Mouse (Mus musculus): ENCODE results near the gene Taf1a. TPM values are rescaled to one million over a fixed set of nuclear protein-coding genes. Genes with fewer than 3 reads are reported as not detected.
A peak's percentile ranks its signal among the peaks of the same experiment; 100 is the strongest.

Taf1a gene
- polyA plus RNA-seq, 1 experiment from 2014 or later, result 22.9 TPM

DNA sequence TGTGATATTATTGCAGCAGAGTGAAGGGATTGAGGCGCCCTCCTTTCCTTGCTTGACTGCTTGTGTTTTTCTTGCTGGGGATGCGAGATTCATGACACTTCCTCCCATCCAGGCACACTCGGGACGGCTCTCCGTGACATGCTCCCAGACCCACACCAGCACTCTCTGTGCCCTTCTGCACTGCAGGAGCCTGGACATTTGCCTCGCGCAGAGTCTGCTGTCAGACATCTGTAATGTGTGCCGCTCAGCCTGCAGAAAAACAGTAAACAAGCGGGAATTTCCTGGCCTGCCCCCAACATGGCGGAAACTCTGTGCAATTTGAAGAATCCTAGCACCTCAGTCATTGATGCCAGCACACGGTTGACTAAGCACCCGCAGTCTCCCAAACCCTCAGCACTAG lies 29.1 kb downstream of the Taf1a start, which contains the start of gene Hhipl2:
Hhipl2 (plus strand) TSS at position 343 of the 400 bp plus-strand sequence.
- ATAC-seq (ENCODE audit: low FRiP score, low read depth), result no peak
- no peaks in the 10 kb centered on the region for H3K27me3 ChIP-seq
- H3K4me3 ChIP-seq, result no peak within 1 kb of the TSS
- H3K9me3 ChIP-seq, result no peaks in the 10 kb centered on the region
- 87% methylated on average over 12 of the region's 12 CpGs for WGBS
- no peak within 1 kb of the TSS for H3K27ac ChIP-seq (replicated peaks)
- no peaks in the 10 kb centered on the region for H3K36me3 ChIP-seq
- no peaks in the 10 kb centered on the region for H3K4me1 ChIP-seq
- H3K4me2 ChIP-seq (replicated peaks), result no peak within 1 kb of the TSS
- no peak within 1 kb of the TSS for H3K9ac ChIP-seq (replicated peaks)

DNA sequence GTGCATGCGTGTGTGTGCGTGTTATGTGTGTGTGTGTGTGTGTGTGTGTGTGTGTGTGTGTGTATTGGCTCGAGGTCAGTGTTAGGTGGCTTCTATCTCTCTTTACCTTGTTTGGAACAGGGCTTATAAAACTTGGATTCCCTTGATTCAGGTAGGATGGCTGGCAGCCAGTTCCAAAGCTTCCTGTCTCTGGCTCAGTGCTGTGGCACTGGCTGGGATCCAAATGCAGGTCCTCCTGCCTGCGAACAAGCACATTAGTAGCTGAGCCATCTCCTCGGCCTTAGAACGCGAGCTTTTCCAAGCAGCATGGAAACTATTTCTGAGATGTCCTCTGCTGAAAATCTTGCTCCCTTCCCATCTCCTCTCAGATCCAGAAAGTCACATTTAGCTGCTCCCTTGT lies 31.0 kb downstream of the Taf1a start:
- H3K9ac ChIP-seq (replicated peaks), result no peak overlapping the region
- no peak overlapping the region for H3K4me3 ChIP-seq
- H3K4me2 ChIP-seq (replicated peaks), result no peak overlapping the region
- no peaks in the 10 kb centered on the region for H3K9me3 ChIP-seq
- 97% methylated on average over 7 of the region's 7 CpGs for WGBS
- no peak overlapping the region for H3K27ac ChIP-seq (replicated peaks)
- no peaks in the 10 kb centered on the region for H3K27me3 ChIP-seq
- no peak for ATAC-seq (ENCODE audit: low FRiP score, low read depth)
- H3K36me3 ChIP-seq, result no peaks in the 10 kb centered on the region
- H3K4me1 ChIP-seq, result no peaks in the 10 kb centered on the region

DNA sequence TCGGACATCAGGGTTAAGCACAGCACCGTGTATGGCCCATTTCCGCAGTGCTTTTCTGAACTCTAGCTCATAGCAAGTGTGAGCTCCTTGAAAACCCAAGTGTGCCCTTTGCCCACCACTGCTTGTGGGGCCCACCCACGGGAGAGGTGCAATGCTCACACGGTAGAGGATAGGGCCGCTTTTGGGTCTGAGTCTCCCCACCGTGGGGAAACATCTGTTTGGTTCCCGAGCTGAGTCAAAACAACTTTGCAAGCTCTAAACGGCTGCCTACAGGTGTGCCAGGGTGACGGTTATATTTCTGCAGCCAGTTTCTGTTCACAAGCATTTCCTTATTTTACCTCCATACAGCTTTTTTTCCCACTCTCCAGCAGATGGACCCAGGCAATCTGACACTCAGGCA lies 31.5 kb downstream of the Taf1a start:
- no peak overlapping the region for H3K9ac ChIP-seq (replicated peaks)
- H3K4me3 ChIP-seq, result no peak overlapping the region
- 91% methylated on average over 10 of the region's 10 CpGs for WGBS
- H3K36me3 ChIP-seq, result no peaks in the 10 kb centered on the region
- no peak overlapping the region for H3K27ac ChIP-seq (replicated peaks)
- H3K27me3 ChIP-seq, result no peaks in the 10 kb centered on the region
- no peaks in the 10 kb centered on the region for H3K4me1 ChIP-seq
- ATAC-seq (ENCODE audit: low FRiP score, low read depth), result no peak
- no peaks in the 10 kb centered on the region for H3K9me3 ChIP-seq
- H3K4me2 ChIP-seq (replicated peaks), result no peak overlapping the region

DNA sequence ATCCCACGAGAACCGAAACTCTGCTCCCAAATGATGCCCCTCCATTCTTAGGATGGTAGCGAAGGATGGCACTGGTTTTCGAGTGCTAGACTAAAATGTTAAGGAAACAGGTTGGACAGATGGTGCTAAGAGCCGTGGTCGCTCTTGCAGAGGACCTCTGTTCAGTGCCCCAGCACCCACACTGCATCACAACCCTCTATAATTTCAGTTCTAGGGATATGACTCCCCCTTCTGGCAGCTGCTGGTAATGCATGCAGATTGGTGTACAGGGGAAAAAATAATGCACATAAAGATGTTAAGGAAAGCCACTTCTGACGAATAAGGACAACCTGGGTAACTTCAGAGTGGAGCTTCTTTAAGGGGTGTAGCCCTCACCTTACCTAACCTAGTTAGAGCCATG lies 35.3 kb downstream of the Taf1a start:
- ATAC-seq (ENCODE audit: low FRiP score, low read depth), result no peak

DNA sequence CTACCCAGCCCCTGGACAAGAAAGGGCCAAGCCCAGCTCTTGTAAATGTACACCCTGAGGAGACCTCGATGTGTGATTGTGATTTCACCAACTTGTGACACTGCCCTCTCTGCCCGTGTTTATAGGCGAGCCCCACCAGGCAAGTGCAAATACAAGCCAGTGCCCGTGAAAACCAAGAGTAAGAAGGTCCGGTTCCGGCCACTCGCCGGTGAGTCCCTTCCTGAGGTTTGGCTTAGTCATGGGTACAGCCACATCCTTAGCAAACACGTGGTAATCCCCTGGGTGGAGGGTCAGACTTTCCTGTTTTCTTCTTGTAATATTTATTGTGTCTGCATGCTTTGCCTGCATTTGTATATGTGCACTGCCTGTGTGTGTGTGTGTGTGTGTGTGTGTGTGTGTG lies 46.1 kb downstream of the Taf1a start:
- Histone ChIP-seq H3K4me3 (no peak overlapping the region), H3K4me1 (no peaks in the 10 kb centered on the region), H3K4me2 (replicated peaks) (no peak overlapping the region), H3K27ac (replicated peaks) (no peak overlapping the region), H3K27me3 (no peaks in the 10 kb centered on the region), H3K9ac (replicated peaks) (no peak overlapping the region), H3K9me3 (0 out of 2 replicates have a peak, but pooled peaks cover 2% of the 10 kb centered on the region), H3K36me3 (no peaks in the 10 kb centered on the region)
- WGBS, result 92% methylated on average over 9 of the region's 9 CpGs
- ATAC-seq (ENCODE audit: low FRiP score, low read depth), result no peak

More for the DNA sequence above, 35.3 kb downstream of the Taf1a start:
- WGBS, result 93% methylated on average over 7 of the region's 7 CpGs
- H3K9ac ChIP-seq (replicated peaks), result no peak overlapping the region
- H3K27me3 ChIP-seq, result no peaks in the 10 kb centered on the region
- no peaks in the 10 kb centered on the region for H3K36me3 ChIP-seq
- H3K9me3 ChIP-seq, result no peaks in the 10 kb centered on the region
- H3K27ac ChIP-seq (replicated peaks), result no peak overlapping the region
- no peak overlapping the region for H3K4me2 ChIP-seq (replicated peaks)
- H3K4me1 ChIP-seq, result no peaks in the 10 kb centered on the region
- no peak overlapping the region for H3K4me3 ChIP-seq

DNA sequence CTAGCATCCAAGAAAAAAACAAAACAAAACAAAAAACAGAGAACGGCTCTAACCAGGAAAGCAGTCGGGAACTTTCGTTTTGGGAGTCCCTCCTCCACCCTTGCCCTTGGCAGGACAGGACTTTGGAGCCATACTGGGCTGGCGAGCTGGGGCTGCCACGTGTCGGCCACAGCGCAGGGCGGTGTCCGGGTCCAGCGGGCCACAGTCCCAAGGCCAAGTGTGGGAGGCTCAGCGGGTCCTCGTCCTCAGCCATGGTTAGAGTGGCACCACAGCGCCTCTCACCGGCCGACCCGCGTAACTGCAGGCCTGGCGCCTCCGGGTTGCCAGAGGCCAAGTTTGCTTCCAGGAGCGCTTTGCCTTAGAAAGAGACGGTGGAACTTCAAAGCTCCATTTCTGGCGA lies 50.3 kb downstream of the Taf1a start:
- ATAC-seq (ENCODE audit: low FRiP score, low read depth), result no peak
- Histone ChIP-seq H3K4me2 (replicated peaks) (0 out of 2 replicates have a peak overlapping the region, but pooled peaks have one; percentile 15), H3K4me1 (no peaks in the 10 kb centered on the region), H3K9me3 (0 out of 2 replicates have a peak, but pooled peaks cover 2% of the 10 kb centered on the region), H3K27ac (replicated peaks) (no peak overlapping the region), H3K27me3 (no peaks in the 10 kb centered on the region), H3K9ac (replicated peaks) (no peak overlapping the region), H3K36me3 (no peaks in the 10 kb centered on the region), H3K4me3 (no peak overlapping the region)
- WGBS, result 30% methylated on average over 22 of the region's 22 CpGs

DNA sequence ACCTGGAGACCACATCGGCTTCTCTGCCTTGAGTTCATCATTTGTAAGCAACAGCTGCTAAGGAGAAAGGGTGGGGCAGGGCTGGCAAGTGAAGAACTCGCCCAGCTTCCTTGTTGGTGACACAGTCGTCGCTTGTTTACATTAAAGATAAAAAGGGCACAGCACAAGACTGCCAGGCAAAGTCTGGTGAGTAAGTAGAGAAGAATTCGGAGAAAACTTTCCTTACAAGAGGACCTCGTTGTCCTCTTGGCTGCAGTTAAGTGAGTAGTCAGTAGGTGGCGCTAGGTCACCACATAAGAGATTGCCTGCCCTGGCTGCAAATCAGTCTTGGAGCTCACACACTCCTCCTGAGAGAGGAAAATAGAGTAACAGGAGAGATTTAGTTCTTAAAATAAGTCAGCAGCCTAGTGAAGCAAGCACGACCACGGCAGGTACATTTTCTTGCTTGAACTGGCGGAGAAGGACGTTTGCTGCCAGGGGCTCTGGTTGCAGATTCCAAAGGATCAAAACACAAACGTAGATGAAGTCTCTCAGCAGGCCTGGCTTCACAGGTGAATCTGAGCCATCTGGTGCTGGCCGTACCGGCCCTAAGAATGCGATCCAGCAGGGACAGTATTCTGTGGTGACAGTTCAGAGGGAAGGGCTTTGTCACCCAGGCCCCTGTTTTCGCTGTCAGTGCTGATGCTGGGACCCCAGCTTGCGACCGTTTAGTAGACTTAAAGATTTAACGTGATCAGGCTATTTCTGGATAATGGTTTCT lies 53.4 kb downstream of the Taf1a start:
- Histone ChIP-seq H3K4me3 (no peak overlapping the region), H3K9ac (replicated peaks) (no peak overlapping the region), H3K4me2 (replicated peaks) (no peak overlapping the region), H3K27ac (replicated peaks) (no peak overlapping the region), H3K9me3 (no peaks in the 10 kb centered on the region), H3K27me3 (no peaks in the 10 kb centered on the region), H3K36me3 (no peaks in the 10 kb centered on the region), H3K4me1 (no peaks in the 10 kb centered on the region)
- WGBS, result 25% methylated on average over 19 of the region's 19 CpGs
- peak; percentile 71 for ATAC-seq (ENCODE audit: low FRiP score, low read depth)

DNA sequence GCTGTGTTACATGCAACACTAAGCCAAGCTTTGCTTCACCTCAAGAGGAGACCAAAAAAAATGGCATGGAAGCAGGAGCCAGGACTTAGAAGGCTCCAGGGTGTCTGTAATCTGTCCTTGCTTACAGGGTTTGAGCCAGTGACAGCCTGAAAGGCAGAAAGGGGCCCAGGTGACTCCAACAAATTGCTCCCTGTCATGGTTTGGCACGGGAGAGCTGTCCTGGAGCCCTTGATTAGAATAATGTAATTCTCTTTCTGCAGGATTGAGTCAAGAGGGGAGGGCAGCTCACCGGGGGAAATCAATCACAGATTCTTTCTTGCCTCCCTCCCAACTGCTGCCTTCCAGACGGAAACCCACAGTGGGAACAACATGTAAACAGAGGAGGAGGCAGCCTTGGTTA lies 64.3 kb downstream of the Taf1a start:
- Histone ChIP-seq H3K27ac (replicated peaks) (no peak overlapping the region), H3K36me3 (no peaks in the 10 kb centered on the region), H3K9ac (replicated peaks) (no peak overlapping the region), H3K27me3 (no peaks in the 10 kb centered on the region), H3K4me1 (no peaks in the 10 kb centered on the region), H3K9me3 (peaks cover 5% of the 10 kb centered on the region; the same call in 1 of the 2 replicates), H3K4me3 (no peak overlapping the region), H3K4me2 (replicated peaks) (no peak overlapping the region)
- 16% methylated on average over 3 of the region's 3 CpGs for WGBS
- no peak for ATAC-seq (ENCODE audit: low FRiP score, low read depth)

Other genes starting within 250 kb of the Taf1a start
- 12.2 and 13.2 TPM in 2 replicates for gene Disp1, start 167.5 kb upstream of the Taf1a start, polyA plus RNA-seq (2016; fragmentation: Nextera tagmentation; extraction: Ambion mirVana)
- 68.5 and 69.6 TPM in 2 replicates for gene Aida, start 92.4 kb upstream of the Taf1a start, polyA plus RNA-seq (2016; fragmentation: Nextera tagmentation; extraction: Ambion mirVana)
- gene Brox, start 91.7 kb upstream of the Taf1a start, polyA plus RNA-seq (2016; fragmentation: Nextera tagmentation; extraction: Ambion mirVana), result 77.3 and 77.5 TPM in 2 replicates
- gene Mia3, start 19.4 kb upstream of the Taf1a start, polyA plus RNA-seq (2016; fragmentation: Nextera tagmentation; extraction: Ambion mirVana), result 117 and 136 TPM in 2 replicates
- gene Hhipl2, start 29.2 kb downstream of the Taf1a start, polyA plus RNA-seq (2016; fragmentation: Nextera tagmentation; extraction: Ambion mirVana), result 0.11 and 0.69 TPM in 2 replicates